Mouse (Mus musculus): ENCODE measurements around the gene 4930563M21Rik.
"Not testable (repeated sequence)": the region's sequence is repeated elsewhere in the genome, so short reads cannot be mapped to it uniquely, and the experiment has no call there.

Gene 4930563M21Rik

DNA sequence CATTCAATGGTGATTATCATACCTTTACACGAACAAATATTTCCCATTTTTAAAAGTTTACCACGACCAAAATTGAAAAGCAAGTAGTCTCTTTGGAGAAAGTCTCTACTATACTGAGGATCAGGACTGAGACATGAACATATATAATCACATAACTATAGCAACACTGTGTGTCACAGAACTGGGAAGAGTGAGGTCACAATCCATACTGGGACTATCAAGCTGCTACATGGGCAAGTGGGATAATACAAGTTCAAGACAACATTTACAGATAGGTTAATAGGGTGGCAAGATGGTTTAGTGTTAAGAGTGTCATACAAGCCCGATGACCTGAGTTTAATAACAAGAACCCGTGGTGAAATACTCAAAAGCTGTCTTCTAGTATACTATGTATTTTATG, at the start of gene 4930563M21Rik:
Gene 4930563M21Rik (minus strand): TSS at position 101 of the 400 bp plus-strand sequence.
- no peak for DNase-seq (ENCODE audit: low spot score in 2 of 2)

DNA sequence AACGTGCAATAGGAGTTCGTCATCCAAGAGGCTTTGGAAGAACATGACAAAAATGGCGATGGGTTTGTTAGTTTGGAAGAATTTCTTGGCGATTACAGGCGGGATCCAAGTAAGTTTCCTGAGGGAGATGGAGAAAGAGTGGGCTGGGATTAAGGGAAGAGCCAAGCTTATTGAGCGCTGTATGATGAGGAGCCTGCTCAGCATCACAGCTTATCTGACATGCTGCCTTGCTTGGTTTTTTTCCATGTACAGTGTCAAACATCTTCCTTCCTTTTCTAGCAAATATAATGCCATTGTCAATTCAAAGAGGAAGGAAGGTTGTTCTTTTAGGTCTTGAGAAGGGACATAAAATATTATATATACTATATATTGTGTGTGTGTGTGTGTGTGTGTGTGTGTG, 45.8 kb upstream of the 4930563M21Rik start:
- DNase-seq (ENCODE audit: low spot score in 2 of 2), result no peak

GRCm38 (mm10) chr9:56053796-56054195, 43.4 kb upstream of the 4930563M21Rik start:
- no peak for DNase-seq (ENCODE audit: low spot score in 2 of 2)

GRCm38 (mm10) chr9:56042181-56042621, 31.9 kb upstream of the 4930563M21Rik start:
- no peak for DNase-seq (ENCODE audit: low spot score in 2 of 2)

DNA sequence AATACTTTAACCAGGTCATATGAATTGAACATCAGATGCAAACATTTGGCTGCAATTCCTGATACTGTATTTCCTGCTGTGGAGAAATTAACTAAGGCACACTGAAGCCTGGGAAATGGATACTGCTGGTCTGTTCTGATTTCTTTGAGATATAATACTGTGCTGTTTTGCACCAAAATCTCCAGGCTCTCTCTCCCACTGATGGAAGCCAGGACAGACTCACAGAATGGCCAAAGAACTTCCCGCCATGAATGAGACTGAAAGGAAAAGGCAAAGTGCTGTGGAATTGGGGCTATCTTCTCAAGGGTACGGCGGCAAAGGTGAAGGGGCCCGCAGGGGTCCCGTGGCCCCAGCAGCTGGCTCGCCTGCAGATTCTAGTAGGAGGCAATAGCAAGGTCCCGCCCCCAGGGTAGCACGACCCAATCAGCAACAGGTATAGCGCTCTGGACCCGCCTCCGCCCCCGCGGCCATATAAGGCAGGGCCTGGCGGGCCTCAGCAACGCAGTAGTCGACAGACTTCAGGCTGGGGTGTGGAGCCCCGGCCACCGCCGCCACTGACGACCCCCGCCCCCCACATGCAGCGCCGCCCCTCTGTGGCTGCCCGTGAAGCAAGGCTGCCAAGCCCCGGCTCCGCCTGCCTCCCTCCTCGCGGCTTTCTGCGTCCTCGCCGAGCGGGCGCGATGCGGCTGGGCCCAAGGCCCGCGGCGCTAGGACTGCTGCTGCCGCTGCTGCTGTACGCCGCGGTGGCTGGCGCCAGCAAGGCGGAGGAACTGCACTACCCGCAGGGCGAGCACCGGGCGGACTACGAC, 31.2 kb upstream of the 4930563M21Rik start, which contains the start of gene Rcn2:
Gene Rcn2 (plus strand): TSS at position 474 of the 809 bp plus-strand sequence.
- DNase-seq (ENCODE audit: low spot score in 2 of 2), result peak; percentile 93 to 96

DNA sequence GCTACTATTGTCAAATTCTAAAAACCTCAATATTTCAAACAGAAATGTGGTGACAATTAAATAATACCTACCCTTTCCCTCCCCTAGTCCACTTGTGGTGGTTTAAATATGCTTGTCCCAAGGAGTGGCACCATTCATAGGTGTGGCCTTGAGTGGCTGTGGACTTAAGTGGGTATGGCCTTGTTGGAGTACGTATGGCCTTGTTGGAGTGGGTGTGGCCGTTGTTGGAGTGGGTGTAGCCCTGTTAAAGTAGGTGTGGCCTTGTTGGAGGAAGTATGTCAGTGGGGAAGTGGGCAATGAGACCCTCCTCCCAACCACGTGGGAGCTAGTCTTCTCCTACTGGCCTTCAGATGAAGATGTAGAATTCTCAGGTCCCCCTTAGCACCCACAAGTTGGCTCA, 21.9 kb upstream of the 4930563M21Rik start:
- DNase-seq (ENCODE audit: low spot score in 2 of 2), result no peak

DNA sequence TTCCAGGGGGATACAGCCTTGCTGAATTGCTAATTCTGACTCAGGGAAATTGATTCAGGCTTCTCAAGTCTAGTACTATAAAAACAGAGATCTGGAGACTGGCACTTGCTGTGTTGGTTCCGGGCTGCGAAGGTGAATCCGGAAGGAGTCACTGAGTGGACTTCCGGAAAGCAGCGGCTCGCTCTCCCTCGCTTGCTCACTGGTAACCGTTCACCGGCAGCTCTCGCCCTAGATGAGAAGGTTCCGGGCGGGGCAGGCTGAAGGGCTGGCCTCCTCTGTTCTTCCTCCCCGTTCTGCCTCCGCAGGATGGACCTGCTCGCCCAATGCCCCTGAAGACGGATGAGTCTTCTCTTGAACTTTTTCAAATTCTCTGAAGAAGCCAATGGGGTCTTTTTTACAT, 16.9 kb upstream of the 4930563M21Rik start:
- DNase-seq (ENCODE audit: low spot score in 2 of 2), result no peak

DNA sequence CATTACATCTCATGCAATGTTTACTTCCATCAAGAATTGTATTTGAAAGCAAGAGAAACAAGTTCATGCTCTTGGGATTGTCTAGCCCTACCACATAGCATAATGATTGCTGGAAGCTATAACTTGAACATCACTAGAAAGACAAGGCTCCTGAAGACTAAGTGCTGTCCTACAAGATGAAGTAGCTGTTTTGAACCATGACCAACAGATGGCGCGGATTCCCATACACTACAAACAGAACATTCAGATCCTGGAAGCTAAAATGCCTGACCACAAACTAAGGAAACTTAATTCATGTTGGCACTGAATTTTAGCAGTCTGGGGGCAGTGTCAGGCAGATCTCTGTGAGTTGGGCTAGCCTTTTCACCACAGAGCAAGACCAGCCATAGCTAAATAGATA, 14.4 kb upstream of the 4930563M21Rik start:
- DNase-seq (ENCODE audit: low spot score in 2 of 2), result no peak

DNA sequence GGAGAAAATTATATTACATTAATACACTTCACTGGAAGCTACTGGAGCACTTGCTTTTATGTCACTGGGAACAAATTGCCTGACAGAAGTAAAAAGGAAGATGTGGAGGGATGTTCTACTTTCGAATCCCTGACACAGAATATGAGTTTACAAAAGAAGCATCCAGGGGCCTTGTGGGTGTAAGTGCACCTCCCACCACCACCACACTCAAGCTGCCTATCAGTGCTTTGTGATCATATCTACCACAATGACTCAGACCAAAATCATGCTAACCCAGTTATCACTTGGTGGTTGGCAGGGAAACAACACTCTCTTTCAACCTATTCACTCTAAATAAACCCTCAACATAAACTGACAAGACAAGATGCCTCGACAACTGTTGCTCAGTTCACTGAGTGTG, 5.7 kb downstream of the 4930563M21Rik start:
- DNase-seq (ENCODE audit: low spot score in 2 of 2), result not testable (repeated sequence)

DNA sequence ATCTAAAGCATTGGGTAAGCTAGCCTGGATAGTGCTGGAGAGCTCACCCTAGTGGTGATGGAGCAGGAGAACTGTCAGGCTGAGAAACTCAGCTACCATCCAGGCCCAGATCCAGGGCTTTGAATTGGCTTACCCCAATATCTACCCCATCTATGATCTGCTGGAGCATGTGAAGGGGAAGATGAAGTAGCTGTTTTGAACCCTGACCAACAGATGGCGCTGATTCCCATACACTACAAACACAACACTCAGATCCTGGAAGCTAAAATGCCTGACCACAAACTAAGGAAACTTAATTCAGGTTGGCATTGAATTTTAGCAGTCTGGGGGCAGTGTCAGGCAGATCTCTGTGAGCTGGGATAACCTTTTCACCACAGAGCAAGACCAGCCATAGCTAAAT, 63.5 kb downstream of the 4930563M21Rik start:
- DNase-seq (ENCODE audit: low spot score in 2 of 2), result no peak

DNA sequence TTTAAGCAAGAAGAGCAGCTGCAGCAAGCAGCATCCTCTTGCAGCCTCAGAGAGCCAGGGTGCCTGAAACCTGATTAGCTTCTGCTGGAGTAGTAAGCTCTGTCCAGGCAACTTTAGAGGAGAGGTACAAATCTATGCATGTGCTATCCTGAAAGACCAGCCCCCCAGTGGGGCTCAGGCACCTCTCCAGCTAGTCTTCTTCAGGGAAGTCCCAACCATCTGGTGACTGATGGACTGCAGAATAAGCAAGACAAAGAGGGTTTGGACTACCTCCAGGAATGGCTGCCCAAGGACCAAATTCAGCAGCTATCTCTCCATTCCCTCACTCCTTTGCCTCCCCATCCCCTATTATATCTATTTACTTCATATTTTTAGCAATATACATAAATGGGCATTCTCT, 69.0 kb downstream of the 4930563M21Rik start:
- no peak for DNase-seq (ENCODE audit: low spot score in 2 of 2)

GRCm38 (mm10) chr9:55938618-55938985, 71.7 kb downstream of the 4930563M21Rik start:
- no peak for DNase-seq (ENCODE audit: low spot score in 2 of 2)

- DNase-seq (ENCODE audit: low spot score in 2 of 2), result peak; percentile 83 to 89
Measured at GRCm38 (mm10) chr9:55937664-55938617, 72.4 kb downstream of the 4930563M21Rik start, which contains the start of gene Scaper. TSS of gene Scaper (minus strand) at chr9:55938119.

DNA sequence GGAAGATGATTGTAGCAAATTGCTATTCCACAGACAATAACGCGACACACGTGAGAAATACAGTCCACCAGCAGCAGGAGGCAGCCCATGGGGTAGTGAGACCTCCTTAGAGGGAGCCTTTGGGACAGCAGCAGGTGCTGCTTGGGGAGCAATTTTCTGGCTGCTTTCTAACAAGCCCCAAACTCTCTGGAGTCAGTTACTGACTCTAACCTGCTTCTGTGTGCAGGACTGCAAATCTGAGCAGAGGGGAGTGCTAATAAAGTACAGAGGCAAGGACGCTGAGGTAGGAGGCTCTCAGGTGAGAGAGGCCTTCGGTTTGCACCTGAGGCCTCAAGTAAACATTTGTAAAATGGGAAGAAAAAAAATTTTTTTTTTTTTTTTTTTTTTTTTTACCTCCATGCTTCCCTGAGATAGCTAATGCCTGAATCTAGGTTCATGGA, 73.1 kb downstream of the 4930563M21Rik start:
- DNase-seq (ENCODE audit: low spot score in 2 of 2), result no peak

DNA sequence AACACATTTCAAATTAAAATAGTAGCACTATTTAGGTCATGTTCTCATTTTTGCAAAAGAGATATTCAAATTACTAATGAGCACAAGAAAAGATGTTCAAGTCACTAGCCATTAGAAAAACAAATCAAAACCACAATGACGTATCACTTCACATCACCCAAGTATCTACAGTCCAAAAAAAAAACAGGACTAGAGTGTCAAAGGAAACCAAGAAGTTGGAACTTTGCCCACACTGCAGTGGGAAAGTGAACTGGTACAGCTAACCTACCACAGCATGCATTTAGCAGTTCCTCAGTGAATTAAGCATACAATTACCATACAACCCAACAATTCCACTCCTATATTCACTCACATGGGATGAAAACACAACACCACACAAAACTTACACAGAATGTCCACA, 77.9 kb downstream of the 4930563M21Rik start:
- DNase-seq (ENCODE audit: low spot score in 2 of 2), result no peak

DNA sequence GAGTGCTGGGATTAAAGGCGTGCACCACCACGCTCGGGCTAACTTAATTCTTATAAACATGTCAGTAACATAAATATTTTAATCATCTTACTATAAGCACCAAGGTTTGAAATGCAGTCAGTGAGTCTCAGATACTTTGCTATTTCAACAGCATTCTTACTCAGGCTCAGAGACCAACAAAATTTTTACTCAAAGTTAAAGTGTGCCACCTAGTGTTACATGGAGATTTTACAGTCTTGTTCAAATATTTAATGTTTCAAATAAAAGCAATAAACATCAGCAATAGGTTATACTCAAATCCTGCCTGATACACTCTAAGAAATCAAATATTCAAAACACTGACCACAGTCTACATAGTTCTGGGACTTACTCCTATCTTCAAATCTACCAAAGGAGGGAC, 91.8 kb downstream of the 4930563M21Rik start:
- DNase-seq (ENCODE audit: low spot score in 2 of 2), result no peak

DNA sequence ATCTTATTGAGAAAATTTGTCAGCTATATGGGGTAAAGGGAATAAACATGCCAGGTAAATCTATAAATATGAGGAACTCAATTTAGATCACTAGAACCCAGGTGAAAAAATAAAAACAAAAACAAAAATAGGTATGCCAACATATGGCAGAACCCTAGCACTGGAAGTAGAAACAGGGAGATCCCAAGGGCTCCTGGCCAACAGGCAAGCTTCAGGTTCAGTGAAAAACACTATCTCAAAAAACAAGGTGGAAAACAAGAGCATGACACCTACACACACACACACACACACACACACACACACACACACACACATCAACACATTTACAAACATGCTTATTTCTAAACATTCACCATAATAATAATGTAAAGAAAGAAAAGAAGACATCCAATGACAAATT, 93.6 kb downstream of the 4930563M21Rik start:
- no peak for DNase-seq (ENCODE audit: low spot score in 2 of 2)
